9 mouse cellular contexts compared by ENCODE assay signal in the genomic region with DNA sequence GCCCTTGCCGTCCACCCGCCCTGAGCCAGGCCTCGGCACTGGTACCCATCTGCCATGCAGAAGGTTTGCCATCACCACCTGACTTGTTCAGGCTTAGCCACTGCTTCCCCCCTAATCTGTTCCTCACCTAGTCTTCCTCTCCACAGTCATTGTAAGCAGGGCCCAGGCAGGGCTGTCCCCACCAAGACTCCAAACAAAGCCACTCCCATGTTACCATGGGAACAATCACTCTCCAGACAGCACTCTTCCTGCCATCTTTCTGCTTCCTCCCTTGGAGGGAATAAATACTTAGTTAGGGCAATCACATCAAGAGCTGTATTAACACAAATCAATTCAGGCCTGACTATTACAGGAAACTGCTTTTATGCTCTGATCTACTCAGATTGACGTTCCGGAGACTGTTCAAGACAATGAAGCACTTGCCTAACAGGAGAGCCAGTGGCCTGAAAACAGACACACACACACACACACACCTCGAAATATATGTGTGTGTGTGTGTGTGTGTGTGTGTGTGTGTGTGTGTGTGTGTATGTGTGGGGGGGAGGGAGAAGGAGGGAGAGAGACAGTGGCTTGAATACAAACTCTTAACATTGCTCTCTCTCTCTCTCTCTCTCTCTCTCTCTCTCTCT. TPM values are rescaled to one million over a fixed set of nuclear protein-coding genes. Genes with fewer than 3 reads are reported as not detected.
A peak's percentile ranks its signal among the peaks of the same experiment; 100 is the strongest.
DNase-seq lines count a peak whose midpoint lies in the region; ATAC-seq lines count a peak whose summit lies in the region.
"Had no signal": no experiment of that assay in that cellular context is flagged by ENCODE, and none has a peak within 500 bp of the region (broad histone marks: within the 10 kb centered on the region; RNA-seq: fewer than 3 reads in every experiment).

No protein-coding gene starts in this region.

- no peak for DNase-seq in cerebellum, adult 9-10 months
- DNase-seq in heart, adult 8-10 months (ENCODE audit: low spot score): peak; percentile 46
- DNase-seq in kidney, adult 9 months: peak; percentile 32
- no peak for DNase-seq in urinary bladder, adult 2 months (ENCODE audit: low spot score)
- no peak for DNase-seq in frontal cortex, postnatal 25 days (ENCODE audit: low spot score in 2 of 2)
- DNase-seq in thymus, postnatal 25 days: no peak

- ATAC-seq in cerebellum, adult (ENCODE audit: insufficient number of reproducible peaks, low FRiP score, low TSS enrichment): peak; percentile 40; the same call in 1 of the 2 replicates
- ATAC-seq in megakaryocyte progenitor cell, adult 5-6 weeks (replicated peaks; ENCODE audit: poor library complexity): peak; percentile 86

RNA-seq across cellular contexts. Expression of a gene that starts 10.9 kb away (rescaled TPM):
- total RNA-seq in heart, adult 8-10 months (2022): under 1 TPM in 1 of 4 experiments, not detected in 3; 0.60 TPM
- not detected in 2 replicates for total RNA-seq in megakaryocyte progenitor cell, adult 5-6 weeks (2015)
- total RNA-seq in megakaryocyte progenitor cell, adult 5-6 weeks (2017): not detected in 2 replicates
- 5.1 and 6.2 TPM in 2 replicates for polyA plus RNA-seq in urinary bladder, adult 2 months (2012; rRNA removed)
- polyA plus RNA-seq: testis, adult 2 months had no signal

RNA-seq across cellular contexts. Expression of a gene that starts 56.4 kb away (rescaled TPM):
- not detected for total RNA-seq in heart, adult 8-10 months (2022)
- not detected in 2 replicates for total RNA-seq in megakaryocyte progenitor cell, adult 5-6 weeks (2015)
- not detected in 2 replicates for total RNA-seq in megakaryocyte progenitor cell, adult 5-6 weeks (2017)
- 0.08 and 0.09 TPM in 2 replicates for polyA plus RNA-seq in urinary bladder, adult 2 months (2012; rRNA removed)

Comparison
In these comparisons a context has a peak if more than half of its experiments do, and no peak if none do; other contexts are left out.
1. DNase-seq: peak in heart, adult 8-10 months (single experiment) and kidney, adult 9 months (single experiment); none in cerebellum, adult 9-10 months (single experiment), urinary bladder, adult 2 months (single experiment), frontal cortex, postnatal 25 days (0 of 2) and thymus, postnatal 25 days (single experiment).